Mouse (Mus musculus) liver, embryonic 14.5 days (tissue): Measurements from ENCODE around the gene Fgf8.

Source experiments
- CTCF ChIP-seq: IDR thresholded peaks from 2 replicates; pipeline ENCODE4 v1.5.1; 2016; ENCODE audit warnings: antibody characterized with exemption, low read depth, control low read depth
- EP300 ChIP-seq: IDR thresholded peaks from 2 replicates; pipeline ENCODE4 v1.6.1; 2016; ENCODE audit warnings: antibody characterized with exemption, low read depth

DNA sequence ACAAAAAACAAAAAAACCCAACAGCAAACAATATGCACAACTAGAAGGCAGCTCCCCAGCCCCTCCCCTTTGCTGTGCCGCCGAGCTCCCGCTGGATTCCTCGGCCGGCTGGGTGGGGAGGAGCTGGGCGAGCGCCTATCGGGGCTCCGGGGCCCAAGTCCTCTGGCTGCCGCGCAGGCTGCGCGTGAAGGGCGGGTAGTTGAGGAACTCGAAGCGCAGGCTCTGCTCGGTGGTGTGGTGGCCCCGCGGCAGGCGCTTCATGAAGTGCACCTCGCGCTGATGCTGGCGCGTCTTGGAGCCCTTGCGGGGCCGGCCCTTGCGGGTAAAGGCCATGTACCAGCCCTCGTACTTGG lies 5.9 kb downstream of the Fgf8 start:
- TF ChIP-seq CTCF (no peak), EP300 (no peak)
